10 mouse cellular contexts compared by ENCODE assay signal in the genomic region with DNA sequence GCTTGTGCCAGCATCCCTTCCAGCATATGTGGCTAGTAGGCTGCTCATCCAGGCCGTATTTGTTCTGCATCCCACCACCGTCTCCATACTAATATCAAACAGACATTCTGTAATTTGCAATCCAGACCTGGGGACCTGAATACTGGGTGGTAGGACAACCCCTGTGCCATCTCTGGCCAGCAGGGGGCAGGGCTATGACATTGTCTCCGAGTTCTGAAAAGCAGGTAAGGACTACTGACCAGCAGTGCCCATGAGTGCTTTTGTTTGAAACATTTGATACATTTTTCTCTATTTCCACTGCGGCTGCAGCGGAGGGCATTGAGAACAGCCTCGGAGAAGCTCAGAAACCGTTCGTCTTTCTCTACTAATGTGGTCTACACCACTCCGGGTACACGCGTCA. TPM values are rescaled to one million over a fixed set of nuclear protein-coding genes. Genes with fewer than 3 reads are reported as not detected.
DNase-seq lines count a peak whose midpoint lies in the region; ATAC-seq lines count a peak whose summit lies in the region.
"Had no signal": no experiment of that assay in that cellular context is flagged by ENCODE, and none has a peak within 500 bp of the region (broad histone marks: within the 10 kb centered on the region; RNA-seq: fewer than 3 reads in every experiment).

No protein-coding gene starts in this region.

- no peaks in the 10 kb centered on the region for H3K4me1 ChIP-seq in hindbrain, embryonic 11.5 days (replicated peaks; ENCODE audit: control insufficient read depth, insufficient read depth, low read length)
- no peaks in the 10 kb centered on the region; the same call in 1 of the 2 replicates for H3K4me1 ChIP-seq in hindbrain, embryonic 16.5 days (ENCODE audit: control insufficient read depth, insufficient read depth, low read depth, low read length)
- 0 out of 2 replicates have a peak, but pooled peaks cover 3% of the 10 kb centered on the region for H3K4me1 ChIP-seq in forebrain, embryonic 12.5 days

- no peaks in the 10 kb centered on the region for H3K9me3 ChIP-seq in hindbrain, embryonic 11.5 days (ENCODE audit: control insufficient read depth, low read length)
- no peaks in the 10 kb centered on the region for H3K9me3 ChIP-seq in hindbrain, embryonic 16.5 days (ENCODE audit: control insufficient read depth, low read length)
- no peaks in the 10 kb centered on the region for H3K9me3 ChIP-seq in forebrain, embryonic 12.5 days

- DNase-seq in hindbrain, embryonic 11.5 days (ENCODE audit: low spot score) = peak; percentile 27
- DNase-seq in ES-CJ7 (ENCODE audit: low read depth, low spot score) = peak; percentile 33
- DNase-seq in embryo, embryonic 11 days = peak; percentile 41
- DNase-seq in lung, postnatal 25 days (ENCODE audit: low spot score) = peak; percentile 22
- DNase-seq in spleen, adult 12 weeks (ENCODE audit: low spot score) = no peak
- no peak for DNase-seq in adipocyte (ENCODE audit: low spot score)

- H3K27me3 ChIP-seq in hindbrain, embryonic 11.5 days (ENCODE audit: control insufficient read depth, insufficient read depth, low read length) = no peaks in the 10 kb centered on the region
- H3K27me3 ChIP-seq in hindbrain, embryonic 16.5 days (replicated peaks; ENCODE audit: control insufficient read depth, insufficient read depth, low read length) = no peaks in the 10 kb centered on the region
- no peaks in the 10 kb centered on the region for H3K27me3 ChIP-seq in forebrain, embryonic 12.5 days

- ATAC-seq in hindbrain, embryonic 11.5 days (ENCODE audit: low FRiP score) = no peak
- ATAC-seq in hindbrain, embryonic 16.5 days = no peak
- no peak for ATAC-seq in forebrain, embryonic 12.5 days (ENCODE audit: low FRiP score)

- no peak overlapping the region for H3K9ac ChIP-seq in hindbrain, embryonic 11.5 days (ENCODE audit: low read depth, low read length)
- H3K9ac ChIP-seq in hindbrain, embryonic 16.5 days (ENCODE audit: low read depth, low read length) = no peak overlapping the region
- no peak overlapping the region for H3K9ac ChIP-seq in forebrain, embryonic 12.5 days

- 90% methylated on average over 11 of the region's 11 CpGs for WGBS in hindbrain, embryonic 11.5 days
- 93% methylated on average over 11 of the region's 11 CpGs for WGBS in hindbrain, embryonic 16.5 days
- whole genome bisulfite sequencing in forebrain, embryonic 12.5 days = 87% methylated on average over 11 of the region's 11 CpGs

- H3K4me2 ChIP-seq in hindbrain, embryonic 11.5 days (replicated peaks; ENCODE audit: low read depth, low read length) = no peak overlapping the region
- H3K4me2 ChIP-seq in hindbrain, embryonic 16.5 days (ENCODE audit: low read length) = no peak overlapping the region
- no peak overlapping the region for H3K4me2 ChIP-seq in forebrain, embryonic 12.5 days

- no peaks in the 10 kb centered on the region for H3K36me3 ChIP-seq in hindbrain, embryonic 11.5 days (ENCODE audit: control insufficient read depth, insufficient read depth, low read length)
- peaks cover 15% of the 10 kb centered on the region for H3K36me3 ChIP-seq in hindbrain, embryonic 16.5 days (ENCODE audit: control insufficient read depth, insufficient read depth, low read length)
- H3K36me3 ChIP-seq in forebrain, embryonic 12.5 days (replicated peaks) = no peaks in the 10 kb centered on the region

- H3K4me3 ChIP-seq in hindbrain, embryonic 11.5 days (ENCODE audit: low read depth, low read length) = no peak overlapping the region
- no peak overlapping the region for H3K4me3 ChIP-seq in hindbrain, embryonic 16.5 days (ENCODE audit: low read length)
- no peak overlapping the region for H3K4me3 ChIP-seq in forebrain, embryonic 12.5 days (replicated peaks)
- H3K4me3 ChIP-seq: myocyte had no signal

- H3K27ac ChIP-seq in hindbrain, embryonic 11.5 days (ENCODE audit: low read depth, low read length) = no peak overlapping the region
- no peak overlapping the region for H3K27ac ChIP-seq in hindbrain, embryonic 16.5 days (ENCODE audit: low read depth, low read length)
- no peak overlapping the region for H3K27ac ChIP-seq in forebrain, embryonic 12.5 days

RNA-seq across cellular contexts. Expression of gene Gm11985, which starts 44.0 kb away (rescaled TPM):
- polyA plus RNA-seq in hindbrain, embryonic 11.5 days (2014; fragmentation: Nextera tagmentation; extraction: Ambion mirVana) = not detected in 2 replicates
- polyA plus RNA-seq in hindbrain, embryonic 16.5 days (2015; fragmentation: Nextera tagmentation; extraction: Ambion mirVana) = not detected in 2 replicates
- polyA plus RNA-seq in forebrain, embryonic 12.5 days (2016; fragmentation: Nextera tagmentation; extraction: Ambion mirVana) = not detected in 2 replicates
- polyA plus RNA-seq: frontal cortex, adult 2 months; myocyte had no signal

RNA-seq across cellular contexts. Expression of gene Igfbp1, which starts 53.2 kb away (rescaled TPM):
- polyA plus RNA-seq in hindbrain, embryonic 11.5 days (2014; fragmentation: Nextera tagmentation; extraction: Ambion mirVana) = 0.14 and 0.67 TPM in 2 replicates
- 0.10 and 0.20 TPM in 2 replicates for polyA plus RNA-seq in hindbrain, embryonic 16.5 days (2015; fragmentation: Nextera tagmentation; extraction: Ambion mirVana)
- polyA plus RNA-seq in forebrain, embryonic 12.5 days (2016; fragmentation: Nextera tagmentation; extraction: Ambion mirVana) = not detected in 2 replicates
- polyA plus RNA-seq: myocyte had no signal

Comparison
In these comparisons a context has a peak if more than half of its experiments do, and no peak if none do; other contexts are left out.
1. DNase-seq: peak in hindbrain, embryonic 11.5 days (single experiment), ES-CJ7 (single experiment), embryo, embryonic 11 days (single experiment) and lung, postnatal 25 days (single experiment); none in spleen, adult 12 weeks (single experiment) and adipocyte (single experiment).